Mouse (Mus musculus) ovary, adult 18-20 months (tissue): ENCODE measurements around the gene Gm20388.
"Not testable (repeated sequence)": the region's sequence is repeated elsewhere in the genome, so short reads cannot be mapped to it uniquely, and the experiment has no call there.

Experiments
- DNase-seq: peaks from one replicate; pipeline ENCODE4 v3.0.0; 2022; ENCODE audit warnings: low spot score, mixed read lengths

The Gm20388 gene

GRCm38 (mm10) chr8:123042158-123042973 lies 3131.7 kb downstream of the Gm20388 start, which contains the start of gene Ankrd11:
Ankrd11 (minus strand) TSS chr8:123042277.
- DNase-seq, result peak; percentile 100

GRCm38 (mm10) chr8:123042974-123043625 lies 3132.5 kb downstream of the Gm20388 start:
- DNase-seq, result no peak

GRCm38 (mm10) chr8:123043941-123044340 lies 3133.3 kb downstream of the Gm20388 start:
- no peak for DNase-seq

GRCm38 (mm10) chr8:123044743-123045425 lies 3134.2 kb downstream of the Gm20388 start:
- DNase-seq, result not testable (repeated sequence)

- DNase-seq, result no peak
Measured at GRCm38 (mm10) chr8:123046706-123047105, 3136.1 kb downstream of the Gm20388 start.

- DNase-seq, result no peak
Measured at GRCm38 (mm10) chr8:123047827-123048226, 3137.2 kb downstream of the Gm20388 start.

GRCm38 (mm10) chr8:123048402-123048801 lies 3137.8 kb downstream of the Gm20388 start:
- no peak for DNase-seq

- DNase-seq, result no peak
Measured at GRCm38 (mm10) chr8:123051458-123051857, 3140.8 kb downstream of the Gm20388 start.

GRCm38 (mm10) chr8:123062721-123063120 lies 3152.1 kb downstream of the Gm20388 start, which contains the start of gene Spg7:
Spg7 (plus strand) TSS chr8:123062942.
- DNase-seq, result no peak

GRCm38 (mm10) chr8:123064072-123064471 lies 3153.4 kb downstream of the Gm20388 start:
- DNase-seq, result no peak

- no peak for DNase-seq
Measured at GRCm38 (mm10) chr8:123064809-123065213, 3154.2 kb downstream of the Gm20388 start.

GRCm38 (mm10) chr8:123065214-123066100 lies 3154.8 kb downstream of the Gm20388 start:
- DNase-seq, result peak; percentile 93

- DNase-seq, result no peak
Measured at GRCm38 (mm10) chr8:123066101-123066683, 3155.6 kb downstream of the Gm20388 start.

GRCm38 (mm10) chr8:123071176-123071575 lies 3160.5 kb downstream of the Gm20388 start:
- DNase-seq, result no peak

GRCm38 (mm10) chr8:123077213-123077612 lies 3166.6 kb downstream of the Gm20388 start:
- DNase-seq, result no peak

GRCm38 (mm10) chr8:123082993-123083392 lies 3172.4 kb downstream of the Gm20388 start:
- DNase-seq, result no peak

- no peak for DNase-seq
Measured at GRCm38 (mm10) chr8:123083610-123084009, 3173.0 kb downstream of the Gm20388 start.

GRCm38 (mm10) chr8:123087289-123087688 lies 3176.6 kb downstream of the Gm20388 start:
- DNase-seq, result no peak

- no peak for DNase-seq
Measured at GRCm38 (mm10) chr8:123097216-123097615, 3186.6 kb downstream of the Gm20388 start.

GRCm38 (mm10) chr8:123097786-123098584 lies 3187.3 kb downstream of the Gm20388 start:
- DNase-seq, result no peak
